Mouse (Mus musculus) hindbrain, embryonic 13.5 days (tissue): Measurements from ENCODE around the gene Cmklr1. TPM values are rescaled to one million over a fixed set of nuclear protein-coding genes. Genes with fewer than 3 reads are reported as not detected.

Source experiments
- ATAC-seq: fragments of 200-750 bp; cut with Nextera tagmentation; 2 replicates; pipeline ENCODE4 v1.8.0; 2017; ENCODE audit warnings: moderate TSS enrichment; ENCODE audit not compliant: low FRiP score
- H3K27ac ChIP-seq: fragments of 300-500 bp; sonication (generic); 2 replicates; pipeline ENCODE4 v1.5.1; 2015; ENCODE audit warnings: inconsistent platforms, mild to moderate bottlenecking, moderate library complexity
- H3K27me3 ChIP-seq: fragments of 300-500 bp; sonication (generic); 2 replicates; pipeline ENCODE4 v1.6.1; 2015; ENCODE audit warnings: mild to moderate bottlenecking, inconsistent platforms
- H3K36me3 ChIP-seq: fragments of 300-500 bp; sonication (generic); 2 replicates; pipeline ENCODE4 v1.6.1; 2015; ENCODE audit warnings: mild to moderate bottlenecking, inconsistent platforms
- H3K4me1 ChIP-seq: fragments of 300-500 bp; sonication (generic); replicated peaks from 2 replicates; pipeline ENCODE4 v1.6.1; 2015; ENCODE audit warnings: inconsistent platforms
- H3K4me2 ChIP-seq: fragments of 300-500 bp; sonication (generic); 2 replicates; pipeline ENCODE4 v1.6.1; 2015; ENCODE audit warnings: inconsistent platforms, mild to moderate bottlenecking, moderate library complexity
- H3K4me3 ChIP-seq: fragments of 300-500 bp; sonication (generic); 2 replicates; pipeline ENCODE4 v1.5.1; 2015; ENCODE audit warnings: mild to moderate bottlenecking, inconsistent platforms
- H3K9ac ChIP-seq: fragments of 300-500 bp; sonication (generic); 2 replicates; pipeline ENCODE4 v1.6.1; 2015; ENCODE audit warnings: mild to moderate bottlenecking, inconsistent platforms
- H3K9me3 ChIP-seq: fragments of 300-500 bp; sonication (generic); 2 replicates; pipeline ENCODE4 v1.6.1; 2016; ENCODE audit warnings: inconsistent platforms
- WGBS: fragments of 180-500 bp; shearing (Covaris S2); methylation state at CpG from one replicate; pipeline ENCODE4 v1.1.7; 2015; 5-methylcytosine and 5-hydroxymethylcytosine counted together
- polyA plus RNA-seq: library from polyadenylated mRNA; unstranded; fragments of >200 nt; fragmentation: Nextera tagmentation; extraction: Ambion mirVana; gene quantifications from 2 replicates; pipeline ENCODE4 v1.2.1, GENCODE M21; 2015

The Cmklr1 gene
- polyA plus RNA-seq, 1 experiment from 2014 or later = 1.8 TPM

DNA sequence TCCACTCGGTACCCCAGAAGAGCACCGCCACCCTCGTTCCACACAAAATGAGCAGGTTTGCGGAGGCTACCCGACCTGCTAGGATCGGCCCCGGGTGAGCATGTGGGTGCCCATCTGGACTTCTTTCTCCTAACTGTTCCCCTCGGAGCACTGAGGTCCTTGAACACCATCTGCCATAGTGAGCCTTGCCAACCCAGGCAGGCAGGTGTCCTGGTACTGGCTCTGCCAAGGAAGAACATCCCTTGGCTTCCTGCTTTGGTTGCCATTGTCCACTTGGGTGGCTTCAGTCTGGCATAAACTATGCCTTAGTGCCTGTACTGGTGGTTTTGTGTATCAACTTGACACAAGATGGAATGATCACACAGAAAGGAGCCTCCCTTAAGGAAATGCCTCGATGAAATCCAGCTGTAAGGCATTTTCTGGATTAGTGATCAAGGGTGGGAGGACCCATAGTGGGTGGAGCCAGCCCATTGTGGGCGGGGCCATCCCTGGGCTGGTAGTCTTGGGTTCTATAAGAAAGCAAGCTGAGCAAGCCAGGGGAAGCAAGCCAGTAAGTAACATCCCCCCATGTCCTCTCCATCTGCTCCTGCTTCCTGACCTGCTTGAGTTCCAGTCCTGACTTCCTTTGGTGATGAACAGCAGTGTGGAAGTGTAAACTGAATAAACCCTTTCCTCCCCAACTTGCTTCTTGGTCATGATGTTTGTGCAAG is 28.7 kb upstream of the Cmklr1 start:
- H3K9ac ChIP-seq = no peak overlapping the region
- 76% methylated on average over 10 of the region's 10 CpGs for WGBS
- no peak for ATAC-seq
- H3K27ac ChIP-seq = no peak overlapping the region
- no peaks in the 10 kb centered on the region for H3K36me3 ChIP-seq
- H3K9me3 ChIP-seq = no peaks in the 10 kb centered on the region
- no peaks in the 10 kb centered on the region for H3K27me3 ChIP-seq
- H3K4me3 ChIP-seq = no peak overlapping the region
- H3K4me1 ChIP-seq = peaks cover 14% of the 10 kb centered on the region; the same call in 1 of the 2 replicates
- no peak overlapping the region for H3K4me2 ChIP-seq

DNA sequence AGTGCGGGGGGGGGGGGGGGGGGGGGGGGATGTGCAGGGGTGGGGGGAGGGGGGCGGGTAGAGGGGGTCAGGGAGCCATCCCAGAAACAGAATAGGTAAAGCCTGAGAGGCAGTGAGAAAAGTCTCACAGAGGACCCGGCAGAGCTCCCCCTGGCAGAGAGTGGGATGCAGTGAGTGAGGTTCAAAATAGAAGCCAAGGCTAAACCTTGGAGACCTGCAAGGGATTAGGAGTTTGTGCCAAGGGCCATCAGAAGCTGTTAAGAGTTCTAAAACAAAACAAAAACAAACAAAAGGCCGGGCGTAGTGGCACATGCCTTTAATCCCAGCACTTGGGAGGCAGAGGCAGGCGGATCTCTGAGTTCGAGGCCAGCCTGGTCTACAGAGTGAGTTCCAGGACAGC is 27.3 kb upstream of the Cmklr1 start:
- WGBS = 83% methylated on average over 6 of the region's 7 CpGs
- Histone ChIP-seq H3K4me2 (no peak overlapping the region), H3K4me3 (no peak overlapping the region), H3K36me3 (no peaks in the 10 kb centered on the region), H3K9ac (no peak overlapping the region), H3K27me3 (no peaks in the 10 kb centered on the region; the same call in 1 of the 2 replicates), H3K4me1 (peaks cover 8% of the 10 kb centered on the region; the same call in 1 of the 2 replicates), H3K9me3 (no peaks in the 10 kb centered on the region), H3K27ac (no peak overlapping the region)
- ATAC-seq = no peak

DNA sequence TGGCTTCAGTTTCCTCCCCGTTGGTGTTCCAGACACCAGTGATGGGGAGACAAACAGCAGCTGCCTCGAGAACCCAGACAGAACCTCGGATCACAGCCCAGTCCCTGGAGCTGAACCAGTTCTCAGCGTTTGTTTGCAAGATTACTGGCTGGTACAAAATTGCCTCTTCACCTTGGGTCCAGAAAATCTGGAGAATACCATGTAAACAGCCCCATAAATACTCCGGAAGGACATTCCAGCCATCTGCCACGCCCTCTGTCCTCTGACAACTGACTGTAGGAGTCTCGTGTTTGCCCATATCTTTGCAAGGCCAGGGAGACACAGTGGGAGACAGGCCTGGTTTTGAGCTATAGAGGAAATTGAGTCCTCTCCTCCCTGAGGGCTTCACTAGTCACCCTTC is 24.6 kb upstream of the Cmklr1 start:
- no peak overlapping the region for H3K9ac ChIP-seq
- no peak overlapping the region for H3K4me3 ChIP-seq
- H3K4me2 ChIP-seq = no peak overlapping the region
- H3K9me3 ChIP-seq = no peaks in the 10 kb centered on the region
- WGBS = 80% methylated on average over 7 of the region's 7 CpGs
- H3K27me3 ChIP-seq = no peaks in the 10 kb centered on the region; the same call in 1 of the 2 replicates
- no peak overlapping the region for H3K27ac ChIP-seq
- H3K36me3 ChIP-seq = no peaks in the 10 kb centered on the region
- ATAC-seq = no peak
- no peaks in the 10 kb centered on the region for H3K4me1 ChIP-seq

DNA sequence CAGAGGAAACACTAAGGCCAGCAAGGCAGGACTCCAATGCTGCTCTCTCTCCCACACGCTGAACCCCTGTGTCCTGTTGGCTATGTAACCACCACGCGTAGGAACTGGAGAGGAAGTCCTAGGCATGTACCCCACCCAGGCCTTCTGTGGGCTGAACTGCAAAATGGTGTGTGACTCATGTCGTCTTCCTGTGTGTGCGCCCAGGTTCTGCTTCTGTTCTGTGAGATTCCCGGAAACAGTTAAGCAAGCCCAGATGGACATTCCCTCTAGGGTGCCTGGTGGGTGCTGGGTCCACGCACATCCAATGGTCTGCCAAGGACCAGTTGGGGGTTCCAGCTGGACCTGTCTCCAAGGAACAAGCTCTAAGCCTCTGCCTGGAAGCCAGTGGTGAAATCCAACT is 22.2 kb upstream of the Cmklr1 start:
- 92% methylated on average over 7 of the region's 7 CpGs for WGBS
- no peak for ATAC-seq
- Histone ChIP-seq H3K4me1 (no peaks in the 10 kb centered on the region), H3K27ac (no peak overlapping the region), H3K9me3 (0 out of 2 replicates have a peak, but pooled peaks cover 5% of the 10 kb centered on the region), H3K4me3 (no peak overlapping the region), H3K36me3 (no peaks in the 10 kb centered on the region), H3K9ac (no peak overlapping the region), H3K27me3 (no peaks in the 10 kb centered on the region; the same call in 1 of the 2 replicates), H3K4me2 (no peak overlapping the region)

DNA sequence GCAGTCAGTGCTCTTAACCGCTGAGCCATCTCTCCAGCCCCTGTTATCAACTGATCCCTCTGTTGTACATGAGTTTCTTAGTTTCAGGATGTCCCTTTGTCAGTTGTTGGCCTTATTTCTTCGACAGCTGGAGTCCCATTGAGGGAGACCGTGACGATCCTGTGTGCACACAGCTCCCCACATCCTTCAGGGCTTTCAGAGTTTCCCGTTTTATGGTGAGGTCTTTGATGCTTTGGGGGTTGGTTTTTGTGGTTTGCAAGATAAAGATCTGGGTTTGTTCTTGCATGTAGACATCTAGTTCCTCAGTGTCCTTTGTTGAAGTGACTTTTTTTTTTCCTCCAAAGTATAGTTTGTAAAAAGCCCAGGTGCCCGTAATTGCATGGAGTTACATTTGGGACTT is 20.4 kb upstream of the Cmklr1 start:
- no peaks in the 10 kb centered on the region; the same call in 1 of the 2 replicates for H3K27me3 ChIP-seq
- 78% methylated on average over 6 of the region's 6 CpGs for WGBS
- H3K4me2 ChIP-seq = no peak overlapping the region
- H3K4me3 ChIP-seq = no peak overlapping the region
- H3K9ac ChIP-seq = no peak overlapping the region
- H3K4me1 ChIP-seq = no peaks in the 10 kb centered on the region
- no peaks in the 10 kb centered on the region for H3K36me3 ChIP-seq
- H3K27ac ChIP-seq = no peak overlapping the region
- H3K9me3 ChIP-seq = 0 out of 2 replicates have a peak, but pooled peaks cover 9% of the 10 kb centered on the region
- ATAC-seq = no peak

DNA sequence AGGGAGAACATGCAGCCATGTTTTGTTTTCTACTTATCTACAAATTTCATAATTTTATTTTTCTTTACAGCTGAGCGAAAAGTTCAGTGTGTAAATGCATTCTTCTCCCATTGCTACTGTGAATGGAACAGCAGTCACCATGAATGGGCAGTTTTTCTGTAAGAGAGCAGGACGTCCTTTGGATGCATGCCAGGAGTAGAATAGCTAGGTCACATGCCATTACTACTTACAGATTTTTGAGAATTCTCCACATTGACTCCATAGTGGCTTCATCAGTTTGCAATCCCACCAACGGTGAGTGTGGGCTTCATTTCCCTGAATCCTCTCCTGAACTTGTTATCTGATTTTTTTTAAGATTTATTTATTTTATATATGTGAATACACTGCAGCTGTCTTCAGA is 19.9 kb upstream of the Cmklr1 start:
- WGBS = 73% methylated on average over 3 of the region's 3 CpGs
- Histone ChIP-seq H3K4me2 (no peak overlapping the region), H3K27me3 (no peaks in the 10 kb centered on the region; the same call in 1 of the 2 replicates), H3K9ac (no peak overlapping the region), H3K36me3 (no peaks in the 10 kb centered on the region), H3K4me3 (no peak overlapping the region), H3K27ac (no peak overlapping the region), H3K4me1 (no peaks in the 10 kb centered on the region), H3K9me3 (0 out of 2 replicates have a peak, but pooled peaks cover 9% of the 10 kb centered on the region)
- ATAC-seq = no peak

DNA sequence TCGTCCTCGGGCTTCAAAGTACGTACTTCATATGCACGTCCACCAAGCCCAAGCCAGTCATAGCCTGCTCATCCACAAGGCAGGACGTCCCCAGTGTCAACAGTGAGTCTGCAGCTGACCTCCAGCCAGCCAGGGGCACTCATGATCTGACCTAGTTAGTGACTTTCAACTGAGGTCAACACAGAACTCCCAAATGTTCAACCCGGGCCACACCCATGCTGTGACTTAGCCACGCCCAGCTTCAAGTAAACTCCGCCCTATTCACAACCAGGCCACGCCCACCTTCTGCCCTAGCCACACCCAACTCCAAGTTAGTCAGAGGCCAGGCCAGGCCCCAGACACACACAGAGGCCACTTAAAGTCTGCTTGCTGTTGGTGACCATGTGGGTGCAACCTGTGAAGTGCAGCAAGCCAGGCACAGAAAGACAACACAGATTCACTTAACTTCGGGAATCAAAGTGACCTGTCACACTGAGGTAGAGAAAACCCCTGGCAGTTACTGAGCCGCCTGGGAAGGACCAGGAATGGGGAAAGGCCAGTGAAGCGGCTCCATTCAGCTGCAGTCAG is 14.5 kb upstream of the Cmklr1 start:
- H3K27me3 ChIP-seq = no peaks in the 10 kb centered on the region
- no peak for ATAC-seq
- H3K4me3 ChIP-seq = no peak overlapping the region
- WGBS = 76% methylated on average over 12 of the region's 12 CpGs
- no peak overlapping the region for H3K9ac ChIP-seq
- no peak overlapping the region for H3K27ac ChIP-seq
- no peaks in the 10 kb centered on the region for H3K4me1 ChIP-seq
- H3K4me2 ChIP-seq = no peak overlapping the region
- H3K9me3 ChIP-seq = 0 out of 2 replicates have a peak, but pooled peaks cover 9% of the 10 kb centered on the region
- H3K36me3 ChIP-seq = no peaks in the 10 kb centered on the region

DNA sequence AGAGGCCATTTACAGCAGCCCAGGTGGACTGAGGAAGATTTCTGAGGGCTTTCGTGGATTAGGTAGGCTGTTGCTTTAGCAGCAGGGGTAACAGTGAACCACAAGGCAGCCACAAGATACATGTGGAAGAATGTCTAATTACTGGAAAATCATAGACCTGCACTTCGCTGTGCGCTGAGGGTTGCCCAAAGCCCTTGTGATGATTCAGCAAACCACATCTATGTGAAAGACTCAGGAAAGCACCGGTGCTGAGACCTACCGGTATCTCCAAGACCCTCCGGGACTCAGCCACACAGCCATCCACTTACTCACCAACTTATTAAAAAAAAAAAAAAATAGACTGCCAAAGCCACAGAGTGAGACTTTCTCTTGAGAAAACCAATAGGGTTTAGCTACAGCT is 13.9 kb upstream of the Cmklr1 start:
- 94% methylated on average over 6 of the region's 6 CpGs for WGBS
- no peak for ATAC-seq
- Histone ChIP-seq H3K9ac (no peak overlapping the region), H3K9me3 (0 out of 2 replicates have a peak, but pooled peaks cover 9% of the 10 kb centered on the region), H3K27me3 (no peaks in the 10 kb centered on the region), H3K27ac (no peak overlapping the region), H3K4me2 (no peak overlapping the region), H3K4me3 (no peak overlapping the region), H3K4me1 (no peaks in the 10 kb centered on the region; the same call in 1 of the 2 replicates), H3K36me3 (no peaks in the 10 kb centered on the region)

DNA sequence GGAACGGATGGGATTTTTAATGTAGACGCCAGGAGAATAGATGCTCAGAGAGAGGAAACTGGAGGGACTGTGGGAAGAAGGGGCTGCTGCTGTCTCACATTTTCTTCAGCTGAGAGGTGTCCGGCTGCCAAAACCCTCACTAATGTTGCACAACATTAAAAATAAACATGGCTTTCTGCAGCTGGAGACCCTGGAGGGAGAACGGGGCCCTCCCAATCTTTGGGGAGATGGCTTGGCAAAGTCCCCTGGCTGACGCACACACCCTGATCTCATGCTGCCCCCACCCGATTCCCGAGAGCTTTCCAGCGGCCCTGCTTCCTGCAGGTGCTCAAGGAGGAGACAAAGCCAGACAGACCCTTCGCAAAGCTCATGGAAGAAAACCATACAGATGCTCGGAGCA is 10.6 kb upstream of the Cmklr1 start:
- no peak overlapping the region for H3K9ac ChIP-seq
- 83% methylated on average over 10 of the region's 10 CpGs for WGBS
- ATAC-seq = no peak
- H3K4me2 ChIP-seq = no peak overlapping the region
- no peaks in the 10 kb centered on the region for H3K27me3 ChIP-seq
- no peak overlapping the region for H3K4me3 ChIP-seq
- H3K4me1 ChIP-seq = no peaks in the 10 kb centered on the region; the same call in 1 of the 2 replicates
- no peak overlapping the region for H3K27ac ChIP-seq
- no peaks in the 10 kb centered on the region for H3K9me3 ChIP-seq
- no peaks in the 10 kb centered on the region for H3K36me3 ChIP-seq

DNA sequence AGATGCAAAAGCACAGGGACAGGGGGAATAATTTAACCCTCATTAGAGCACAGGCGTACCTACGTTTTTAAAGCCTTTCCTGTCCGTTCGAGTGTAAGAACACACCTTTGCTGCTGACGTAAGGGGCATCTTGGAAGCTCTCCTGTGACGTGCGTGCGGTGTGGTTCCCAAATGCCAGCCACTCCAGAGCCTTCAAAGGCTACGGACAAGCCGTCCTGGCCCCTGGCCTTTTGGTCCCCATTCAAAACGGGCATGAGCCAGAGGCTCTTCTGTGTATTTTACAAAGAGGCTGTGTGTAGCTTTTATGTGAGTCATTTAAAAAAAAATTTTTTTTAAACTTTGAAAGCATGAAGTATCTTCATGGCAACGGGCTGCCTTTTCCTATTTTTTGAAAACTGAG is 4.6 kb upstream of the Cmklr1 start:
- H3K4me2 ChIP-seq = no peak overlapping the region
- H3K9ac ChIP-seq = no peak overlapping the region
- H3K9me3 ChIP-seq = no peaks in the 10 kb centered on the region
- H3K27me3 ChIP-seq = peaks cover 20% of the 10 kb centered on the region
- H3K4me3 ChIP-seq = no peak overlapping the region
- ATAC-seq = no peak
- H3K27ac ChIP-seq = no peak overlapping the region
- peaks cover 17% of the 10 kb centered on the region for H3K4me1 ChIP-seq
- 85% methylated on average over 12 of the region's 12 CpGs for WGBS
- H3K36me3 ChIP-seq = no peaks in the 10 kb centered on the region

DNA sequence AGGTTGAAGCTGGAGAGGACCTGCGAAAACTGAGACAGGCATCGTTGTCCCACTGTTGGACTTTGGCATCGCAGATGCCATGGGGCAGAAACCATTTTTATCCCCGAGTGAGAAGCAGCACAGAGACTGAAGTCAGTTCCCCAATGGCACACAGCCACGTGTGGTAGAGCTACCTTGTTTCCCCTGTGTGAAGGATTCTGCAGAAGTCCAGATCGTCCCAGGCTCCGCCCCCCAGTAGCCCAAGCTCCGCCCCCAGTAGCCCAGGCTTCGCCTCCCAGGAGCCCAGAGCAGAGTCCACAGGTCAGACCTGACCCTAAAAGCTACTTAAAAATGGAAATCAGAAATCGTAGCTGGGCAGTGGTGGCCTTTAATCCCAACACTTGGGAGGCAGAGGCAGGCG is 4.0 kb upstream of the Cmklr1 start:
- no peak overlapping the region for H3K4me2 ChIP-seq
- H3K9me3 ChIP-seq = no peaks in the 10 kb centered on the region
- no peak overlapping the region for H3K4me3 ChIP-seq
- ATAC-seq = no peak
- no peak overlapping the region for H3K27ac ChIP-seq
- H3K36me3 ChIP-seq = no peaks in the 10 kb centered on the region
- H3K4me1 ChIP-seq = peaks cover 19% of the 10 kb centered on the region
- peaks cover 25% of the 10 kb centered on the region for H3K27me3 ChIP-seq
- 87% methylated on average over 11 of the region's 11 CpGs for WGBS
- H3K9ac ChIP-seq = no peak overlapping the region

DNA sequence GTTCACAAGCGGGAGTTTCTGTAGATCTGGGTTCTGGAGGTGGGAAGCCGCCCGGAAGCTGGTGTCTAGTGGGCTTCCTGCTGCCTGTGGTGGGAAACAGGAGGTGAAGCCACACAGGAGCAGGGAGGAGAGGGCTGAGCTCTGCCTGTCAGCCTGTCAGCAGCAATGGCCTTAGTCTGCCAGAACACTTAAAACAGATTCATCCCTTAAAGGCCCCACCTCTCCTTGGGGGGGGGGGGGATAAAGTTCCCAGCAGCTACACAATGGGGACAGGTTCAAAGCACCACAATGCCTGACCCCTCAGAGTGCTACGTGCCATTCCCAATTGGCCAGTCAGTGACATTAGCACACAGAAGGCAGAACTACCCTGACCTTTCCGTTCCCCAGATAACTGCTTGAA is 2.0 kb upstream of the Cmklr1 start:
- H3K27me3 ChIP-seq = peaks cover 29% of the 10 kb centered on the region
- no peak overlapping the region for H3K4me2 ChIP-seq
- no peaks in the 10 kb centered on the region for H3K9me3 ChIP-seq
- no peaks in the 10 kb centered on the region for H3K36me3 ChIP-seq
- no peak for ATAC-seq
- H3K9ac ChIP-seq = no peak overlapping the region
- H3K27ac ChIP-seq = no peak overlapping the region
- 18% methylated on average over 5 of the region's 5 CpGs for WGBS
- peaks cover 19% of the 10 kb centered on the region for H3K4me1 ChIP-seq
- H3K4me3 ChIP-seq = no peak overlapping the region
